Mouse (Mus musculus) R1 (cell line): ENCODE results near the gene Bex2.
A peak's percentile ranks its signal among the peaks of the same experiment; 100 is the strongest.

ENCODE experiments used
- DNase-seq: peaks from one replicate; pipeline ENCODE4 v3.0.0-alpha.2; 2018; ENCODE audit warnings: low read depth, low spot score

Bex2 gene

DNA sequence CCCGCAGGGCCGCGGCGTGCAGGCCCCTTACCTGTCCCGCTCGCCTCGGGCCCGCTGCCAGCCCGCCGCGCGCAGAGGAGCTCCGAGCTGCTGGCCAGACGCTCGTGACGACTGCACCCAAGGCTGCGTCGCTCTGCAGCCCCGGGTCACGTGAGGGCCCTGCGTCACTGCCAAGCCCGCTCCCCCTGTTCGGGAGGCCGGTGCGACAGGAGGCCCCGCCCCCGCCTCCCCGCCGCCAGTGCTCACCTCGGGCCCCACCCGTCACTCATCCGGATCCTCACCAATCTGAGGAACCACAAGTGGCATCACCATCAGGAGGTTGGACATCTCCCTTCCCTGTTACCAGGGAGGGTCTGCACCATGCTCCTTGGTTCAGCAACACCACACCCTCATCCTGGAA is at the start of gene Bex2:
Bex2 (minus strand) TSS at position 217 of the 400 bp plus-strand sequence.
- peak; percentile 35 for DNase-seq

DNA sequence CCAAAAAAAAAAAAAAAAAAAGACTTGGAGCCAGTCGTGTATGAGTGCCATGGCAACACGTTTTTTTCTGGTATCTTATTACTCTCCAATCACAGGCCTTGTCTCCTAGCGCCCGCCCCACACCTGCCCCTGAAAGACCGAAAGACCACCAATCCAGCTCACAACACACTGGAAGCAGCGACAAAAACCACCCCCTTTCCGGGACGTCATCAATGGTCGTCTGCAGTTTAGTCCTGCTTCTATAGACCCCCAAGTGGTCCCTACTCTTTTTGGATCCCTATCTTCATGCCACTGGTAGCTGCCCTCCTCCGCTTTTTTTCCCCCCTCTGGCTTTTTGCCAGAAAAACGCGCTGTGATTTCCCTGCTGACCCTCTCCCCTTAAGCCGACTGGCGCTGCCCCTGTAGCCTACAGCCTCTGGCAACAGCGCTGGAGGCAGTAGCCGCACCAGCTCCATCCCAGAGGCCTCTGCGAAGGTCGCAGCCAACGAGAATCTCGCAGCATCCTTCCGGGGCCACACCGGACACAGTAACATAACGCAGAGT is 47.5 kb upstream of the Bex2 start:
- DNase-seq: peak; percentile 92

GRCm38 (mm10) chrX:136115015-136115414 is 47.0 kb upstream of the Bex2 start:
- no peak for DNase-seq

GRCm38 (mm10) chrX:136107942-136108341 is 39.9 kb upstream of the Bex2 start:
- DNase-seq: peak; percentile 36

- DNase-seq: no peak
These were observed 36.7 kb upstream of the Bex2 start for GRCm38 (mm10) chrX:136104724-136105088.

GRCm38 (mm10) chrX:136104046-136104723 is 36.1 kb upstream of the Bex2 start:
- DNase-seq: peak; percentile 16

- DNase-seq: no peak
These were observed 26.4 kb upstream of the Bex2 start for GRCm38 (mm10) chrX:136094421-136094820.

DNA sequence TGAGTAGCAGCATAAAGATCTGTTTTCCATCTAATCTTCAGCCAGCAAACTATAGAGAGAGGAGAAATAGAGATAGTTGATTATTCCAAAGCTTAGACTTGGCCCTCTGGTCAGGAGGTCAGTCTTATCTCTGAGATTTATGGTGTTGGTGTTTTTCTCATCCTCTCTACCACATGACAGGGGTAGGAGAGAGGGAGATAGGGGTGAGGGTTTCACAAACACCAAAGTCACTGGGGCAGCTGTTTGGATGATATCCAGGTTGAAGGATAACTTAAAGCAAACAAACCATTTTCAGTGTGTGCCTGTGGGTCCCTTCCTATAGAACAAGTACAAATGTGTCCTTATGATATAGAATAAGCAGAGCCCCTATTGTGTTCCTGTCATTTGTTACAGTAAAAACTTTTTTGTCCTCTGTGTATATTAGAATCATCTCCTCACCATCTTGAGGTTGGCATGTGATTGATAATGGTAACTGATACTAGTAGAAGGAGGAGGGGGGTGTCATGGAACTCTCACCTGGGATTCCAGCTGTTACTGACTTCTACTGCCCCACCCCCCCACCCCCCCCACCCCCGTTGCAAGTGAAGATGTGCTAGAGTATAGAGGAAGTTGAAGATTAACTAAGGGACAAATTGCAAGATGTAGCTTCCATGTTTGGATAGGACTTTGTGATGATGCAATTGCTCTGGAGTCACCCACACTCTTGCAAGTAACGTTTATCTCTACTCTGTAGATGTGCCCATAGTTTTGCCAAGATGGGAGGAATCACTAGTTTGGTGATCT is 24.7 kb upstream of the Bex2 start:
- no peak for DNase-seq

DNA sequence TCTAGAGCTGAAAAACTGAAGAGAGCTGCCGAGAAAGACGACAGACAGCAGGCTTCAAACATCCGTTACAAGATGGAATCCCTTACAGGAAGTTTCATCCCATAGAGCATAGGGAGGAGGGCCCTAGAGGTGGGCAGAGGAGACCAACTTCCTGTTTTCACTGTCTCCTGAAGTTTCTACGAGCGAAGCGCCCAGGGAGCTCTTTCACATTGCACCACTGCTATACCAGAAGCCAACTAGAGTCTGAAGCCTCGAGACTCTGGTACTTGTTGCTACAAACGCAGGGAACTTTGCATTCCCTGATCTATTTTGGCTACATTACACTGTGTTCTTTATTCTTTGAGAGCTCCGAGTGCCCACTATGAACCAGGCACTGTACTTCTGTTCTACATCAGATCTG is 17.1 kb upstream of the Bex2 start, which contains the start of gene Nxf3:
Nxf3 (minus strand) TSS at position 101 of the 400 bp plus-strand sequence.
- no peak for DNase-seq

- peak; percentile 60 for DNase-seq
These were observed 640 bp downstream of the Bex2 start for GRCm38 (mm10) chrX:136067201-136067991.

DNA sequence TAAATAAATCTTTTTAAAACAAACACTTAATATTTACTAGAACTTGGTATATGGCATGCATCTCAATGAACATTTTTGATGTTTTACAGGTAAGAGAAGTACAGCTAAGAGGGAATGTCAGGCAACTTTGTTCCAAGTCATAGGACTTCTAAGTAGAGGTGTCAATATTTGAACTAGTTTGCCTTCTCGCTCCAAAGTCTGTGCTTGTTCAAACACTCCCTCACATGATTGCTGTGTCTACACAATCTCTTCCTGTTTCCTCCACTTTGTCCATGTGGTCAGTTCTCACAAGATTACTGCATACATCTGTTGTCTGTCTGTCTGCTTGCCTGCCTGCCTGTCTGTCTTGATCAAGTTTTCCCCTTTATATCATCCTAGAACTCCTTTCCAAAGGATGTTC is 7.3 kb downstream of the Bex2 start:
- DNase-seq: no peak

GRCm38 (mm10) chrX:136051219-136051618 is 16.8 kb downstream of the Bex2 start:
- DNase-seq: no peak

DNA sequence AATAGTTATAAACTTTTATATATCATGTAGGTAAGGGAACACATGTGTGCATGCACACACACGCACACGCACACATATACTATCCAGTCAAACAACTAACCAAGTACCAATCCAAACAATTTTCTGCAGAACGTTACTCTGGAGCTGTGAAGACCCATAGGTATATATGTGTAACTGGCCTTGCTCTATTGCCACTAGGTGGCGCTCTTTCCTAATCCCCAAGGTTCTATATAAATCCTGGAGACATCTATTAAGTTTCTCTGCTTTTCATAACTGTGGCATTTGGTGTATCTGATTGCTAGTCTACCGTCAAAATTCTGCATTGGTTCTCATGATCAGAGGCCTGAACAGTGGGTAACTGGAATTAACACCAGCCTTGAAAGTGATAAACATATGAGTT is 20.5 kb downstream of the Bex2 start:
- peak; percentile 63 for DNase-seq

GRCm38 (mm10) chrX:136043726-136044125 is 24.3 kb downstream of the Bex2 start:
- no peak for DNase-seq

GRCm38 (mm10) chrX:136032799-136033763 is 35.0 kb downstream of the Bex2 start, which contains the start of gene Arxes1:
Arxes1 (plus strand) TSS chrX:136033367.
- DNase-seq: peak; percentile 31

- no peak for DNase-seq
These were observed 37.7 kb downstream of the Bex2 start for GRCm38 (mm10) chrX:136030331-136030730.
